Mouse (Mus musculus) liver, postnatal 0 days (tissue): Measurements from ENCODE around the gene C1s2. TPM values are rescaled to one million over a fixed set of nuclear protein-coding genes. Genes with fewer than 3 reads are reported as not detected.

ENCODE experiments used
- ATAC-seq: fragments of 200-750 bp; cut with Nextera tagmentation; 2 replicates; pipeline ENCODE4 v1.8.0; 2017; ENCODE audit warnings: mild to moderate bottlenecking, moderate library complexity
- DNase-seq: peaks from one replicate; pipeline ENCODE4 v3.0.0-alpha.2; 2016
- H3K27ac ChIP-seq: fragments of 300-500 bp; sonication (generic); 2 replicates; pipeline ENCODE4 v1.5.1; 2014; ENCODE audit warnings: antibody characterized with exemption, moderate library complexity, mild to moderate bottlenecking, low read depth
- H3K27me3 ChIP-seq: fragments of 300-500 bp; sonication (generic); 2 replicates; pipeline ENCODE4 v1.6.1; 2014; ENCODE audit warnings: low read length, control low read depth, mixed read lengths; ENCODE audit not compliant: insufficient read depth
- H3K36me3 ChIP-seq: fragments of 300-500 bp; sonication (generic); replicated peaks from 2 replicates; pipeline ENCODE4 v1.6.1; 2014; ENCODE audit warnings: mild to moderate bottlenecking, control low read depth, low read length, moderate library complexity, mixed read lengths; ENCODE audit not compliant: insufficient read depth
- H3K4me1 ChIP-seq: fragments of 300-500 bp; sonication (generic); 2 replicates; pipeline ENCODE4 v1.6.1; 2014; ENCODE audit warnings: antibody characterized with exemption, mild to moderate bottlenecking, control low read depth; ENCODE audit not compliant: insufficient read depth
- H3K4me2 ChIP-seq: fragments of 300-500 bp; sonication (generic); 2 replicates; pipeline ENCODE4 v1.6.1; 2014; ENCODE audit warnings: low read depth, mild to moderate bottlenecking, low read length, moderate library complexity, mixed read lengths
- H3K4me3 ChIP-seq: fragments of 300-500 bp; sonication (generic); 2 replicates; pipeline ENCODE4 v1.5.1; 2014; ENCODE audit warnings: low read depth, low read length
- H3K9ac ChIP-seq: fragments of 300-500 bp; sonication (generic); replicated peaks from 2 replicates; pipeline ENCODE4 v1.6.1; 2014; ENCODE audit warnings: mild to moderate bottlenecking, moderate library complexity
- H3K9me3 ChIP-seq: fragments of 300-500 bp; sonication (generic); 2 replicates; pipeline ENCODE4 v1.6.1; 2016; ENCODE audit warnings: mild to moderate bottlenecking, control low read depth, low read length, mixed read lengths
- CTCF ChIP-seq: sonication (generic); IDR thresholded peaks from 2 replicates; pipeline ENCODE4 v1.5.1; 2016; ENCODE audit warnings: antibody characterized with exemption, low read depth
- EP300 ChIP-seq: IDR thresholded peaks from 2 replicates; pipeline ENCODE4 v1.6.1; 2016; ENCODE audit warnings: antibody characterized with exemption, low read depth, mild to moderate bottlenecking
- WGBS: fragments of 180-500 bp; shearing (Covaris S2); extraction: QIAGEN DNeasy Blood & Tissue Kit; methylation state at CpG from one replicate; pipeline ENCODE4 v1.1.7; 2014; ENCODE audit not compliant: insufficient replicate concordance; 5-methylcytosine and 5-hydroxymethylcytosine counted together
- polyA plus RNA-seq: library from polyadenylated mRNA; unstranded; fragments of >200 nt; fragmentation: Nextera tagmentation; extraction: Ambion mirVana; gene quantifications from 2 replicates; pipeline ENCODE4 v1.2.1, GENCODE M21; 2015

Gene C1s2
- polyA plus RNA-seq, 1 experiment from 2014 or later, result not detected

DNA sequence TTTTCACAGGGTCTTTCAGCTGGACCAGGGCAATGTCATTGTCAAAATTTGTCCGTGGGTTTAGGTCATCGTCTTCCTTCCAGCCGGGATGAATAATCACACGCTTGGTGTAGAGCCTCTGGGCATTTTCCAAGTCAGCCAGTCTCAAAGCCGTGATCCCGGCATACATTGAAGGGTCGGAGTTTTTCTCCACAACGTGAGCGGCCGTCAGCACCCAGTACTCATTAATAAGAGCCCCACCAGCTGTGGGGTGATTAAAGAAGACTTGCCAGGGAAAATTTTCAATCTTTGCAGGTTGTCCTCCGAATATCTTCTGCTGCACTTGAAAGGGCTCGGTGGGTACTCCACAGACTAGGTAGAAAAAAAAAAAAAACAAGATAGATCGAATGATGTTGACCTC, 10.3 kb downstream of the C1s2 start:
- Histone ChIP-seq H3K9me3 (no peaks in the 10 kb centered on the region), H3K27ac (no peak overlapping the region), H3K27me3 (no peaks in the 10 kb centered on the region), H3K9ac (no peak overlapping the region), H3K4me2 (no peak overlapping the region), H3K4me3 (no peak overlapping the region), H3K36me3 (no peaks in the 10 kb centered on the region), H3K4me1 (no peaks in the 10 kb centered on the region)
- TF ChIP-seq EP300 (no peak), CTCF (no peak)
- 83% methylated on average over 13 of the region's 13 CpGs for WGBS
- ATAC-seq (no peak), DNase-seq (no peak)

DNA sequence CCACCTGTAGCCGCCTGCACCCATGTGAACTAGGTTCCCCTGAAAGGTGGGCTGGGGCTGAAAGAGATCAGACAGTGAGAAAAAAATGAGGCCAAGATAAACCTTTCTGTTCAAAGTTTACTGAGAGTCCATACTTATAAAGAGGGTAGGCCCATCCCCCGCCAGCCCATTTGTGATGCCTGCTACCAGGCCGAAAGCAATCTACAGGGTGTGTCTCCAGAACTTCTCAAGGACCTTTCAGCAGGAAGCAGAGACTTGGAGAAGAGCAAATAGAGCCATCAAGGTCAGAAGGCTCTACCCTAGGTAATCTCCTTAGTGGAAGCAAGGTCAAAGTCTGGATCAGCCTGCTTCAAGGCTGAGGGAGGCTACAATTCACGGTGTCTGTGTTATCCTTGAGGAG, 33.9 kb downstream of the C1s2 start:
- no peaks in the 10 kb centered on the region for H3K27me3 ChIP-seq
- H3K9me3 ChIP-seq, result no peaks in the 10 kb centered on the region
- no peak overlapping the region for H3K4me3 ChIP-seq
- TF ChIP-seq EP300 (no peak), CTCF (no peak)
- H3K36me3 ChIP-seq, result no peaks in the 10 kb centered on the region
- no peaks in the 10 kb centered on the region for H3K4me1 ChIP-seq
- ATAC-seq, result no peak
- H3K9ac ChIP-seq, result no peak overlapping the region
- DNase-seq, result no peak
- WGBS, result 82% methylated on average over 4 of the region's 4 CpGs
- no peak overlapping the region for H3K4me2 ChIP-seq
- no peak overlapping the region for H3K27ac ChIP-seq

DNA sequence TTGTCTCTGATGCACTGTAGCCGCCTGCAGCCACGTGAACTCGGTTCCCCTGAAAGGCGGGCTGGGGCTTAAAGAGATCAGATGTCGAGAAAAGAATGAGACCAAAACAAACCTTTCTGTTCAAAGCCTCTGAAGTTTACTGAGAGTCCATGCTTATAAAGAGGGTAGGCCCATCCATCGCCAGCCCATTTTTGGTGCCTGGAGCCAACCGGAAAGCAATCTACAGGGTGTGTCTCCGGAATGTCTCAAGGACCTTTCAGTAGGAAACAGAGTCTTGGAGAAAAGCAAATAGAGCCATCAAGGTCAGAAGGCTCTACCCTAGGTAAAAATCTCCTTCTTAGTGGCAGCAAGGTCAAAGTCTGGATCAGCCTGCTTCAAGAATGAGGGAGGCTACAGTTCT, 42.8 kb downstream of the C1s2 start:
- Histone ChIP-seq H3K27ac (no peak overlapping the region), H3K9ac (no peak overlapping the region), H3K9me3 (no peaks in the 10 kb centered on the region), H3K27me3 (no peaks in the 10 kb centered on the region), H3K4me2 (no peak overlapping the region), H3K36me3 (no peaks in the 10 kb centered on the region), H3K4me1 (no peaks in the 10 kb centered on the region), H3K4me3 (no peak overlapping the region)
- WGBS, result 80% methylated on average over 8 of the region's 8 CpGs
- TF ChIP-seq EP300 (no peak), CTCF (no peak)
- no peak for DNase-seq
- no peak for ATAC-seq

DNA sequence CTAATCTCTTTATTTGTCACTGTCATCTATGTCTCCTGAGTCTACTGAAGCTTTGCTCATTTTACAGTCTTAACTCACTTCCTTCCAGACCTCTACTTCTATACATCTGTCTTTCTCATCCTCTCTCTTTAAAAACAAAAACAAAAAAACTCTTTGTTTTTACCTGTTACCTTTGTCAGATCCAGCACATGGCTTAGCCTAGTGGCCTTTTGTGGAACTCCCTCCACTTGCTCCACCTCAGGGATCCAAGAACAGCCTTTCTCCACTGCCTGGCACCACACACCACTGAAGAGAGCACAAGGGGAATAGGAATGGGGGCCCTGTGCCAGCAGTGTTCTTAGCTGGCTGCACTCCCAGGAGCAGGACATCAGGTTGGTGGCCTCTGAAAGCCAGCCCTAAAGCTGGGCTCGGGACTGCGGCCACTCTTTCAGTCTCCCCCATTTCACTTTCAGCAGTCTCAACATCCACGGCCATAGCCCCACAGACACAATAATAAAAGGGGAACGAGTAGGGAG, 43.6 kb downstream of the C1s2 start:
- ATAC-seq (no peak), DNase-seq (no peak)
- no peak overlapping the region for H3K4me2 ChIP-seq
- no peaks in the 10 kb centered on the region for H3K27me3 ChIP-seq
- H3K4me3 ChIP-seq, result no peak overlapping the region
- H3K9me3 ChIP-seq, result no peaks in the 10 kb centered on the region
- H3K27ac ChIP-seq, result no peak overlapping the region
- no peaks in the 10 kb centered on the region for H3K36me3 ChIP-seq
- H3K9ac ChIP-seq, result no peak overlapping the region
- H3K4me1 ChIP-seq, result no peaks in the 10 kb centered on the region
- 77% methylated on average over 4 of the region's 4 CpGs for WGBS
- TF ChIP-seq EP300 (no peak), CTCF (no peak)

DNA sequence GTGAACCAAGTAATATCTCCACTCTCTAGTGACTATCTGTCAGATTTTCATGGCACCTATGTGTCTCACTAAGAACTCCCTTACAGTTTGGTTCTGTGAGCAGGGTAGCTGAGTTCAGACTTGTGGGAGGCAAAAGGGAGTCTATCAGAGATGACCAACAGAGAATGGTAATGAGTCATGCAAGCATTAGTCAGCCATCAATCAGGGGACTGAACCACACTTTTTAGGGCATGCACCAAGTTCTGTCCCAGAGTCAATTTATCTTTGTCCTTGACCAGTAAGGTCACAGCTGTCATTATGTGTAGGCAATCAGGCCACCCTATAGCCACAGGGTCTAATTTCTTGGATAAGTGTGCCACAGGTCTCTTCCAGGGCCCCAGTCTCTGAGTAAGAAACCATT, 47.1 kb downstream of the C1s2 start:
- ATAC-seq (no peak), DNase-seq (no peak)
- no peak overlapping the region for H3K4me3 ChIP-seq

DNA sequence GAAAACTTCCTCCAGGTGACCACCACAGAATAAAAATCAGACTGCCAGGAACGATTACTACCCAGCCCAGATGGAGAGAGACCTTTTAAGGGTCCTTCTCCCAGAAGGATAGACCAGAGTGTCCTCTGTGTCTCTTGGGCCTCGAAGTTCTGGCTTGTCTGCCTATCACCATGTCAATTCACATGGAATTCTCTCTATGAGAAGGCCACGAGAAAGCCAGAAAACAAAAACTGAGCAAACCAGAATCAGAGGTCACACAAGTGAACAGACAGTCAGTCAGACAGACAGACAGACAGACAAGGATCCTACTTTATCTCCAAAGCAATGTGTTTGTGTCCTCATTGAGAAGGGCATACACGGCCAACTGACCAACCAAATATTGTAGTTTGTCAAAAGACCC, 49.6 kb downstream of the C1s2 start:
- 54% methylated on average over 4 of the region's 4 CpGs for WGBS
- ATAC-seq (no peak), DNase-seq (no peak)
- Histone ChIP-seq H3K4me1 (peaks cover 2% of the 10 kb centered on the region; the same call in 1 of the 2 replicates), H3K9ac (no peak overlapping the region), H3K4me3 (no peak overlapping the region), H3K4me2 (no peak overlapping the region), H3K36me3 (no peaks in the 10 kb centered on the region), H3K9me3 (no peaks in the 10 kb centered on the region), H3K27me3 (no peaks in the 10 kb centered on the region), H3K27ac (0 out of 2 replicates have a peak overlapping the region, but pooled peaks have one; percentile 37)
- no peak for TF ChIP-seq EP300
- TF ChIP-seq CTCF, result no peak

More for the DNA sequence above, 47.1 kb downstream of the C1s2 start:
- H3K4me1 ChIP-seq, result peaks cover 2% of the 10 kb centered on the region; the same call in 1 of the 2 replicates
- no peak overlapping the region for H3K27ac ChIP-seq
- TF ChIP-seq EP300 (no peak), CTCF (no peak)
- no peaks in the 10 kb centered on the region for H3K36me3 ChIP-seq
- no peaks in the 10 kb centered on the region for H3K9me3 ChIP-seq
- no peak overlapping the region for H3K9ac ChIP-seq
- H3K4me2 ChIP-seq, result no peak overlapping the region
- H3K27me3 ChIP-seq, result no peaks in the 10 kb centered on the region

DNA sequence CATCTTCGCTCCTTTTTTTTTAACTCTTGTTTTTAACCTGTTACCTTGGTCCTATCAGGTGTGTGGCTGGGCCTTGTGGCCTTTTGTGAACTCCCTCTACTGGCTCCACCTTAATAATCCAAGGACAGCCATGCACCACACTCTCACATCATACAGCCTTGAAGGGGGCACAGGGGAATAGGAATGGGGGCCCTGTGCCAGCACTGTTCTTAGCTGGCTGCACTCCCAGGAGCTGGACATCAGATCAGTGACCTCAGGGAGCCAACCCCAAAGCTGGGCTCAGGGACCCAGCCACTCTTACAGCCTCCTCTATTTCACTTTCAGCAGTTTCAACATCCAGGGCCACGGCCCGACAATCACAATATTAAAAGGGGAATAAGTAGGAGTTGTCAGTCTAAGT, 50.1 kb downstream of the C1s2 start:
- DNase-seq (peak; percentile 30), ATAC-seq (peak; percentile 47)
- 0 out of 2 replicates have a peak overlapping the region, but pooled peaks have one; percentile 37 for H3K27ac ChIP-seq
- H3K36me3 ChIP-seq, result no peaks in the 10 kb centered on the region
- 53% methylated on average over 3 of the region's 3 CpGs for WGBS
- H3K4me3 ChIP-seq, result no peak overlapping the region
- H3K4me2 ChIP-seq, result no peak overlapping the region
- no peaks in the 10 kb centered on the region for H3K27me3 ChIP-seq
- no peaks in the 10 kb centered on the region for H3K9me3 ChIP-seq
- H3K9ac ChIP-seq, result no peak overlapping the region
- peaks cover 2% of the 10 kb centered on the region; the same call in 1 of the 2 replicates for H3K4me1 ChIP-seq
- TF ChIP-seq EP300 (no peak), CTCF (no peak)
